Comparison of ENCODE assay signal across 9 mouse cellular contexts in genomic region chr5:35858069-35858468, GRCm38 (mm10). TPM values are rescaled to one million over a fixed set of nuclear protein-coding genes. Genes with fewer than 3 reads are reported as not detected.
DNase-seq lines count a peak whose midpoint lies in the region; ATAC-seq lines count a peak whose summit lies in the region.
"Had no signal": no experiment of that assay in that cellular context is flagged by ENCODE, and none has a peak within 500 bp of the region (broad histone marks: within the 10 kb centered on the region; RNA-seq: fewer than 3 reads in every experiment).

No protein-coding gene starts in this region.

- no peaks in the 10 kb centered on the region for H3K4me1 ChIP-seq in liver, embryonic 12.5 days
- no peaks in the 10 kb centered on the region for H3K4me1 ChIP-seq in hindbrain, embryonic 11.5 days (replicated peaks; ENCODE audit: control insufficient read depth, insufficient read depth, low read length)
- H3K4me1 ChIP-seq in limb, embryonic 11.5 days (ENCODE audit: control insufficient read depth, insufficient read depth, low read length), result no peaks in the 10 kb centered on the region
- no peaks in the 10 kb centered on the region for H3K4me1 ChIP-seq in neural tube, embryonic 11.5 days (ENCODE audit: control insufficient read depth, insufficient read depth, low read length)
- H3K4me1 ChIP-seq: neural tube, embryonic 12.5 days had no signal

- H3K36me3 ChIP-seq in liver, embryonic 12.5 days, result no peaks in the 10 kb centered on the region
- no peaks in the 10 kb centered on the region for H3K36me3 ChIP-seq in hindbrain, embryonic 11.5 days (ENCODE audit: control insufficient read depth, insufficient read depth, low read length)
- H3K36me3 ChIP-seq in limb, embryonic 11.5 days (ENCODE audit: control insufficient read depth, insufficient read depth, low read length), result no peaks in the 10 kb centered on the region
- H3K36me3 ChIP-seq in neural tube, embryonic 11.5 days (ENCODE audit: control insufficient read depth, insufficient read depth, low read length), result no peaks in the 10 kb centered on the region
- H3K36me3 ChIP-seq: neural tube, embryonic 12.5 days had no signal

- H3K4me3 ChIP-seq in liver, embryonic 12.5 days, result no peak overlapping the region
- no peak overlapping the region for H3K4me3 ChIP-seq in hindbrain, embryonic 11.5 days (ENCODE audit: low read depth, low read length)
- H3K4me3 ChIP-seq in limb, embryonic 11.5 days (ENCODE audit: low read depth, low read length), result no peak overlapping the region
- H3K4me3 ChIP-seq in neural tube, embryonic 11.5 days (ENCODE audit: low read depth, low read length), result no peak overlapping the region
- H3K4me3 ChIP-seq: neural tube, embryonic 12.5 days had no signal

- no peak overlapping the region for H3K9ac ChIP-seq in liver, embryonic 12.5 days
- no peak overlapping the region for H3K9ac ChIP-seq in hindbrain, embryonic 11.5 days (ENCODE audit: low read depth, low read length)
- no peak overlapping the region for H3K9ac ChIP-seq in limb, embryonic 11.5 days (ENCODE audit: low read length)
- H3K9ac ChIP-seq in neural tube, embryonic 11.5 days (ENCODE audit: low read length), result no peak overlapping the region
- H3K9ac ChIP-seq: neural tube, embryonic 12.5 days had no signal

- ATAC-seq in liver, embryonic 12.5 days, result no peak; the same call in 1 of the 2 replicates
- ATAC-seq in hindbrain, embryonic 11.5 days (ENCODE audit: low FRiP score), result 0 out of 2 replicates have a peak, but pooled peaks have one; percentile 27
- ATAC-seq in limb, embryonic 11.5 days (ENCODE audit: insufficient number of reproducible peaks, low FRiP score, low TSS enrichment, low read depth), result 0 out of 2 replicates have a peak, but pooled peaks have one; percentile 35
- ATAC-seq in neural tube, embryonic 11.5 days (ENCODE audit: insufficient read depth, low FRiP score, low TSS enrichment), result no peak

- H3K27ac ChIP-seq in liver, embryonic 12.5 days, result no peak overlapping the region
- H3K27ac ChIP-seq in hindbrain, embryonic 11.5 days (ENCODE audit: low read depth, low read length), result no peak overlapping the region
- no peak overlapping the region for H3K27ac ChIP-seq in limb, embryonic 11.5 days (replicated peaks; ENCODE audit: low read depth, low read length)
- H3K27ac ChIP-seq in neural tube, embryonic 11.5 days (ENCODE audit: low read depth, low read length), result no peak overlapping the region
- H3K27ac ChIP-seq: neural tube, embryonic 12.5 days had no signal

- H3K4me2 ChIP-seq in liver, embryonic 12.5 days, result no peak overlapping the region
- H3K4me2 ChIP-seq in hindbrain, embryonic 11.5 days (replicated peaks; ENCODE audit: low read depth, low read length), result no peak overlapping the region
- H3K4me2 ChIP-seq in limb, embryonic 11.5 days (ENCODE audit: low read depth, severe bottlenecking), result no peak overlapping the region
- H3K4me2 ChIP-seq in neural tube, embryonic 11.5 days (ENCODE audit: low read depth), result no peak overlapping the region
- H3K4me2 ChIP-seq: neural tube, embryonic 12.5 days had no signal

- 23% methylated on average over 6 of the region's 6 CpGs for WGBS in liver, embryonic 12.5 days (ENCODE audit: insufficient replicate concordance)
- WGBS in hindbrain, embryonic 11.5 days, result 27% methylated on average over 6 of the region's 6 CpGs
- WGBS in limb, embryonic 11.5 days, result 21% methylated on average over 6 of the region's 6 CpGs
- 22% methylated on average over 6 of the region's 6 CpGs for WGBS in neural tube, embryonic 11.5 days

- no peaks in the 10 kb centered on the region for H3K9me3 ChIP-seq in liver, embryonic 12.5 days (replicated peaks)
- H3K9me3 ChIP-seq in hindbrain, embryonic 11.5 days (ENCODE audit: control insufficient read depth, low read length), result no peaks in the 10 kb centered on the region
- no peaks in the 10 kb centered on the region for H3K9me3 ChIP-seq in limb, embryonic 11.5 days (ENCODE audit: control insufficient read depth, low read length)
- H3K9me3 ChIP-seq in neural tube, embryonic 11.5 days (ENCODE audit: control insufficient read depth, low read length), result no peaks in the 10 kb centered on the region
- H3K9me3 ChIP-seq: neural tube, embryonic 12.5 days had no signal

- DNase-seq in liver, result peak; percentile 72
- DNase-seq in adrenal gland, postnatal 36 days, result peak; percentile 77 to 80
- DNase-seq in embryo, embryonic 11.5 days (ENCODE audit: low read depth, low spot score), result peak; percentile 59
- peak; percentile 89 for DNase-seq in hindbrain, embryonic 11.5 days (ENCODE audit: low spot score)
- peak; percentile 91 for DNase-seq in limb, embryonic 11.5 days (ENCODE audit: low spot score)
- peak; percentile 85 for DNase-seq in neural tube, embryonic 11.5 days (ENCODE audit: low spot score)
- DNase-seq in urinary bladder, postnatal 14 days (ENCODE audit: low spot score), result peak; percentile 73

- H3K27me3 ChIP-seq in liver, embryonic 12.5 days (replicated peaks), result peaks cover 6% of the 10 kb centered on the region; the same call in 1 of the 2 replicates
- H3K27me3 ChIP-seq in hindbrain, embryonic 11.5 days (ENCODE audit: control insufficient read depth, insufficient read depth, low read length), result 0 out of 2 replicates have a peak, but pooled peaks cover 2% of the 10 kb centered on the region
- 0 out of 2 replicates have a peak, but pooled peaks cover 2% of the 10 kb centered on the region for H3K27me3 ChIP-seq in limb, embryonic 11.5 days (ENCODE audit: control insufficient read depth, insufficient read depth, low read length)
- no peaks in the 10 kb centered on the region for H3K27me3 ChIP-seq in neural tube, embryonic 11.5 days (ENCODE audit: control insufficient read depth, insufficient read depth, low read length)
- H3K27me3 ChIP-seq: neural tube, embryonic 12.5 days had no signal

RNA-seq across cellular contexts. Expression of gene Afap1, which starts 35.0 kb away (rescaled TPM):
- 2.6 and 2.7 TPM in 2 replicates for polyA plus RNA-seq in liver, embryonic 12.5 days (2016; fragmentation: Nextera tagmentation; extraction: Ambion mirVana)
- 10 to 100 TPM; 21.1 to 25.9 TPM for total RNA-seq in adrenal gland, postnatal 36 days (2021)
- 55.7 and 58.2 TPM in 2 replicates for polyA plus RNA-seq in hindbrain, embryonic 11.5 days (2014; fragmentation: Nextera tagmentation; extraction: Ambion mirVana)
- 13.7 and 15.8 TPM in 2 replicates for polyA plus RNA-seq in limb, embryonic 11.5 days (2014; fragmentation: Nextera tagmentation; extraction: Ambion mirVana)
- 57.8 and 61.8 TPM in 2 replicates for polyA plus RNA-seq in neural tube, embryonic 11.5 days (2014; fragmentation: Nextera tagmentation; extraction: Ambion mirVana)

Comparison
In these comparisons a context has a peak if more than half of its experiments do, and no peak if none do; other contexts are left out.
1. ATAC-seq: peak in hindbrain, embryonic 11.5 days (single experiment) and limb, embryonic 11.5 days (single experiment); none in liver, embryonic 12.5 days (single experiment) and neural tube, embryonic 11.5 days (single experiment).
2. Peak in every context shown above with its lines, with median percentiles within 50 percentile points of each other: DNase-seq.